Mouse (Mus musculus) lung, postnatal 4 days (tissue): Measurements from ENCODE around the gene Tmem181a.
"Not testable (repeated sequence)": the region's sequence is repeated elsewhere in the genome, so short reads cannot be mapped to it uniquely, and the experiment has no call there.

Experiments
- DNase-seq, 2 experiments: peaks; one replicate each; pipeline ENCODE4 v3.0.0; 2021

Gene Tmem181a

DNA sequence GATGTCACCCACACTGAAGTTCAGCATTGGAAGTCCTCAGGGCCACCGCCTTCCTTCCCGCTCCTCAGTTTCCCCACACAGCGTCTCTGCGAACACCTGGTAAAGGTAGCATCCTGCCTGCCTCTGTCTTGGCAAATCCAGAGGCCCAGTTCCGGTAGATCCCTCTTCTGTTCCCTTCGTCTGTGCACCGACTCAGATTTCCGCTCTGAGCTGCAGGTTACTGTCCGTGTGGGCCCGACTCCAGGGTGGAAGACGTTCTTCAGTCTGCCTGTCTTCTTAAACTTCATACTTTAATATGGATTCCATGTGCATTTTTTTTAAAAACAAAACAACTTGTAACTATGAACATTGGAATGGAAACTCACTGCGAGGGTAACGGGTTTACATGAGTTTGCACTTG, 49.8 kb downstream of the Tmem181a start:
- DNase-seq = not testable (repeated sequence)

GRCm38 (mm10) chr17:6311716-6312115, 55.1 kb downstream of the Tmem181a start:
- DNase-seq = not testable (repeated sequence)

DNA sequence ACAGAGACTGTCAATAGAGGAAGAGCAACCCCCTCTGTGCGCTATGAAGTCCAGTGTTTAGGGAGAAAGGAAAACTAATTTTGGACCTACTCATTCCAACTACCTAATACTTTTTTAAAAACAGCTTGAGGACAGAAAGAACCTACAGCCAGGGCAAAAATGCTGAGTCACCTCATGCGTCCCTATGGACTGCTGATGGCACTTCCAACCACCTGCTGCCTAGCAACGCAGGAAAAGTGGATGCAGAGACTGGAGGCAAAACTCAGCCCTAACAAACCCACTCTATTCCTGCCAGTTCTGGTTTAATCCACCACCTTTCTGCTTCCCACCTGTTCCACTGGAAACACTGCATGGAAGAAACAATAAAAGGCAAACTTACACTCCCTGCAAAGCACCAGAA, 56.1 kb downstream of the Tmem181a start:
- DNase-seq = not testable (repeated sequence)

DNA sequence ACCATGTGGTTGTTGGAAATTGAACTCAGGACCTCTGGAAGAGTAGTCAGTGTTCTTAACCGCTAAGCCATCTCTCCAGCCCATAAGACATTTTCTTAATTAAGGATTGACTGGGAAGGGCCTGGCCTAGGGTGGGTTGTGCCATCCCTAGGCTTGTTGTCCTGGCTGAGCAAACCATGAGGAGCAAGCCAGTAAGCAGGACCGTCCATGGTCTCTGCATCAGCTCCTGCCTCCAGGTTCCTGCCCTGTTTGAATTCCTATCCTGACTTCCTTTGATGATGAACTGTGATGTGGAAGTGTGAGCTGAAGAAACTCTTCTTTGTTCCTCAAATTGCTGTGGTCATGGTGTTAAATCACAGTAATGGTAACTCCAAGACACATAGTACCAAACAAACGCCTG, 57.8 kb downstream of the Tmem181a start:
- peak; percentile 22 to 30 for DNase-seq

GRCm38 (mm10) chr17:6315706-6316105, 59.0 kb downstream of the Tmem181a start:
- DNase-seq = peak in 1 of 2 experiments; percentile 20

- DNase-seq = peak; percentile 77 to 79
Measured at GRCm38 (mm10) chr17:6316379-6317126, 59.9 kb downstream of the Tmem181a start.

DNA sequence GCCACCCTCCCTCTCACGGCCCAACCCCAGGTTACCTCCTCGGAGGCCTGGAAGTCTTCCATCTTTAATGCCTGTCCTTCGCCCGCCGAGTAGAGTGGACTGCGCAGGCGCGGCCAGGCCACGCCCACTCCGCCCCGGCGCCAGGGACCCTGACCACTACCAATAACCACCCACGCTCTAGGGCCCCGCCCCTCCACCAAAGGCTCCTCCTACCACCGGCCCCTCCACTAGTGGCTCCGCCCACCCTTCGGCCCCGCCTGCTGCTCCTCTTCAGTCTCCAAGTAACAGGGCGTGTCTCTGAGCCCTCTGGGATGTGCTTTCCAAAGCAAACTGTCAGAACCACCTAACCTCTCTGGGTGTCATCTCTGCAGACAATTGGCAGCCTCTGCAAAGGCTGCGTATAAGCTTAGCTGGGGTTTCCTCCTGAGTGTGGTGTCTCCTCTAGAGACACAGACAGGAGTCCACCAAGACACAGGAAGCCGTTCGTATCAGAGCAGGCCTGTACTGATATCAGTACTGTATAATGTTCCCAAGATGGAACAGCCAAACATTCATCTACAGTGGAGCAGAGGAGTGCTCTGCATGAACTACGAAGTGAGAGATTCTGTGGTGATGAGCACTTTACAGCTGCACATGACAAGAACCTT, 60.8 kb downstream of the Tmem181a start, which contains the start of gene Dynlt1a:
Gene Dynlt1a, minus strand, starts transcription at position 162 of the 647 bp plus-strand sequence.
- peak; percentile 100 for DNase-seq

- DNase-seq = not testable (repeated sequence)
Measured at GRCm38 (mm10) chr17:6321081-6321777, 64.6 kb downstream of the Tmem181a start.

GRCm38 (mm10) chr17:6321778-6322101, 65.1 kb downstream of the Tmem181a start:
- not testable (repeated sequence) for DNase-seq

DNA sequence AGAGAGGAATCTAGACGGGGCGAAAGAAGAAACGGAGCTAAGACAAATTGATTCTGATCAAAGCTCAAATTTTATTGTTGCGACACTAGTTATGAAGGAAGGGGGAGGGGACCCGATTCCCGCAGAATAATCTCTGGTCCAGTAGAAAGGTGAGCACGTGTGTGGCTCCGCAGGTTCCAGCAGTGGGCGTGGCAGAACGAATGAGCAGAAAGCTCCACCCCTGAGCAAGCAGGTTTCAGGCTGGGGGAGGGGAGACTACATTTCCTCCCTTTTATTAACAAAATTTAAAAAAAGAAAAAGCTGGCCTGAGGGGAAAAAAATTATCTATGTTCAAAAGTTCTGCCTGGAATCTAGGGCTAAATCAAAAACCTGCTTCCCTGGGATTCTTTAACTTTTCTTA, 68.4 kb downstream of the Tmem181a start:
- DNase-seq = not testable (repeated sequence)

DNA sequence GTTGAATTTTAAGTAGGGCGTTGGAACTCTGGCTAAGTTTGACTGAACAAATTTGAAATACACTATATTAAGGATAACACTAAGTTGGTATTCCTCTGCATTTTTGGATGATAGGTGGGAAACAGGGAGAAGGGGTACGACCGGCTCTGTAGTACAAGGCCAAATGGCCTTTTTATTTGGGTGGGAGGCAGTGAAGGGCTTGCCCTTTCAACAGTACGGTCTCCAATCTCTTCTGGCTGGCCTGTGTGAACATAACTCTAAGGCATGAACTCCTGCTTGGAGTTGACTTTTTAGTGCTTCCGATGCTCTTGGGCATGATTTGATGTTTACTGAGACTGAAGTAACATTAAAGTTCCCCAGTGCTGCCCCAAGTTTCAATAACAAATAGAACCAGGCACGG, 68.9 kb downstream of the Tmem181a start:
- DNase-seq = not testable (repeated sequence)

DNA sequence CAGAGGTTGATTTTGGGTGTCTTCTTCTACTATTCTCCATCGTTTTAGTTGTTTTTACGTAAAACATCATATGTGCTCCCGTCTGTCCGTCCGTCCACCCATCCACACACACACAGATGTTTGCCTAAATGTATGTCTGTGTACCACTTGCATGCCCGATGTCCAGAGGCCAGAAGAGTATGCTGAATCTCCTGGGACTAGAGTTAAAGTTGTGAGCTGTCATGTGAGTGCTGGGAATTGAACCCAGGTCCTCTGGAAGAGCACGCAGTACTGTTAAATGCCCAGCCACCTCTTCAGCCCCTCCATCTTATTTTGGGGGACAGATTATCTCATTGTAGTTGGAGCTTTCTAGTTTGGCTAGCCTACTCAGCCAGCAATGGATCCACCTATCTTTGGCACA, 70.9 kb downstream of the Tmem181a start:
- not testable (repeated sequence) for DNase-seq

GRCm38 (mm10) chr17:6328997-6329396, 72.3 kb downstream of the Tmem181a start:
- DNase-seq = not testable (repeated sequence)

- not testable (repeated sequence) for DNase-seq
Measured at GRCm38 (mm10) chr17:6342606-6343294, 86.1 kb downstream of the Tmem181a start.

GRCm38 (mm10) chr17:6355256-6355655, 98.6 kb downstream of the Tmem181a start:
- peak in 1 of 2 experiments; percentile 4 for DNase-seq
